Mouse (Mus musculus) liver, embryonic 14.5 days (tissue): ENCODE measurements at regions not wholly inside any gene's neighbourhood (a gene's known extent, or its start where the extent isn't known, plus 50 kb on each side); places are given as distances from the start of the nearest gene placed in this dataset.

ENCODE experiments used
- ATAC-seq: fragments of 200-750 bp; cut with Nextera tagmentation; 2 replicates; pipeline ENCODE4 v1.8.0; 2017; ENCODE audit warnings: moderate number of reproducible peaks, mild to moderate bottlenecking, moderate library complexity; ENCODE audit not compliant: insufficient read depth
- DNase-seq, 3 experiments: peaks; one replicate each; pipeline ENCODE4 v3.0.0-alpha.2; 2012 to 2013; ENCODE audit warnings: low read depth in 3 of 3, low spot score in 3 of 3
- H3K27ac ChIP-seq: fragments of 300-500 bp; sonication (generic); 2 replicates; pipeline ENCODE4 v1.5.1; 2014; ENCODE audit warnings: moderate library complexity, mild to moderate bottlenecking, control low read depth, inconsistent platforms
- H3K27me3 ChIP-seq: fragments of 300-500 bp; sonication (generic); 2 replicates; pipeline ENCODE4 v1.6.1; 2014; ENCODE audit warnings: mild to moderate bottlenecking, low read length, moderate library complexity; ENCODE audit not compliant: control insufficient read depth, insufficient read depth
- H3K36me3 ChIP-seq: fragments of 300-500 bp; sonication (generic); replicated peaks from 2 replicates; pipeline ENCODE4 v1.6.1; 2014; ENCODE audit warnings: low read depth; ENCODE audit not compliant: control insufficient read depth, insufficient read depth
- H3K4me1 ChIP-seq, 2 experiments: fragments of 200-500 bp in 1 of 2; fragments of 300-500 bp in 1 of 2; sonication (generic) in 1 of 2; replicated peaks; 2 replicates each; pipeline ENCODE4 v1.6.1; 2012 to 2014; ENCODE audit warnings: antibody characterized with exemption in 1 of 2, inconsistent platforms in 1 of 2, low read length in 1 of 2; ENCODE audit not compliant: control insufficient read depth in 2 of 2, insufficient read depth in 2 of 2
- H3K4me2 ChIP-seq: fragments of 300-500 bp; sonication (generic); 2 replicates; pipeline ENCODE4 v1.6.1; 2014; ENCODE audit warnings: low read depth, mild to moderate bottlenecking, control low read depth, moderate library complexity
- H3K4me3 ChIP-seq, 2 experiments: fragments of 200-500 bp in 1 of 2; fragments of 300-500 bp in 1 of 2; sonication (generic) in 1 of 2; 2 replicates each; pipeline ENCODE4 v1.5.1; 2012 to 2014; ENCODE audit warnings: low read depth in 2 of 2, low read length in 2 of 2, mild to moderate bottlenecking in 2 of 2, control low read depth in 1 of 2, inconsistent platforms in 1 of 2, moderate library complexity in 1 of 2; ENCODE audit not compliant: insufficient read depth in 1 of 2
- H3K9ac ChIP-seq: fragments of 300-500 bp; sonication (generic); replicated peaks from 2 replicates; pipeline ENCODE4 v1.6.1; 2014; ENCODE audit warnings: mild to moderate bottlenecking, control low read depth, moderate library complexity
- H3K9me3 ChIP-seq: fragments of 300-500 bp; sonication (generic); 2 replicates; pipeline ENCODE4 v1.6.1; 2016; ENCODE audit warnings: low read length, mixed read lengths; ENCODE audit not compliant: control insufficient read depth
- CTCF ChIP-seq: IDR thresholded peaks from 2 replicates; pipeline ENCODE4 v1.5.1; 2016; ENCODE audit warnings: antibody characterized with exemption, low read depth, control low read depth
- EP300 ChIP-seq: IDR thresholded peaks from 2 replicates; pipeline ENCODE4 v1.6.1; 2016; ENCODE audit warnings: antibody characterized with exemption, low read depth
- WGBS: fragments of 180-500 bp; shearing (Covaris S2); extraction: QIAGEN DNeasy Blood & Tissue Kit; methylation state at CpG from one replicate; pipeline ENCODE4 v1.1.7; 2014; ENCODE audit not compliant: insufficient replicate concordance; 5-methylcytosine and 5-hydroxymethylcytosine counted together

DNA sequence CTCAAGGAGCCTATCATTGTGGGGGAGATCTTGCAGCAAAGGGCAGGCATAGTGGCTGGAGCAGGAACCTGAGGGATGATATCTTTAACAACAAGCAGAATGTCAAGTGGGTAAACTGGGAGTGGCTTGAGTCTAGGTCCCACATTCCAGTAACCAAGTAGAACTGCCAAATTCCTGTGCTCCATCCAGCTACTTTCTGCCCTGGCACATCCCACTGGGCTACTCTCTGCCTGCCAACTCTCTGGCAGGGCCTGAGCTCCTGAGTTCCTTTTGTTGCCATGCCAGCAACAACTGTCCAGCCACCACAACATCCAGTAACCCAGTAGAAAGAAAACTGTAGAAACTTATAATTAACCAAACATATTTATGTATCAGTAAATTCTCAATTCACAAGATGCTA is 1088.8 kb upstream of the Tenm4 start:
- no peak for DNase-seq
- TF ChIP-seq EP300: no peak
- TF ChIP-seq CTCF: no peak
- H3K9ac ChIP-seq: no peak overlapping the region
- H3K27me3 ChIP-seq: no peaks in the 10 kb centered on the region
- no peak for ATAC-seq
- no peaks in the 10 kb centered on the region for H3K9me3 ChIP-seq
- no peak overlapping the region for H3K4me2 ChIP-seq
- no peak overlapping the region for H3K27ac ChIP-seq
- H3K4me3 ChIP-seq: no peak overlapping the region
- H3K4me1 ChIP-seq: no peaks in the 10 kb centered on the region
- no peaks in the 10 kb centered on the region for H3K36me3 ChIP-seq

DNA sequence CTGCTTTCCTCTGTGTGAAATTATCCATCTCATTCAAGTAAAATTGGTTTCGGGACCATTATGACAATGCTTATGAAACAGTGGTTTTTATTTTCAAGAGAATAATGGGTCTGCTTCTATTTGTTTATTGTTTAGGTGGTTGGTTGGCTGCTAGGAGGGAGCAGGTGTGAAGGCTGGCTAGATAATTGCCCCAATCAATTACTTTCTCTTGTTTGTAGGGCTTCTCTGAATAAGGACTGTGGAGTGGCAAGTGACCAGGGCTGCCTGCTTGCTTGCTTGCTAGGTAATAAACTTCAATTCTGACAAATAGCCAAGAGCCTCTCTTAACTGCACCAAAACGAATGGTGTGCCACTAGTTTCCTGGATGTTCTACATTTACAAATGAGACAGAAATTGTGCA is 1086.7 kb upstream of the Tenm4 start:
- H3K9ac ChIP-seq: no peak overlapping the region
- H3K27me3 ChIP-seq: no peaks in the 10 kb centered on the region
- no peaks in the 10 kb centered on the region for H3K4me1 ChIP-seq
- H3K4me3 ChIP-seq: no peak overlapping the region
- WGBS: 34% methylated on average over 2 of the region's 2 CpGs
- no peak for ATAC-seq
- TF ChIP-seq EP300: no peak
- no peak for TF ChIP-seq CTCF
- H3K4me2 ChIP-seq: no peak overlapping the region
- H3K9me3 ChIP-seq: no peaks in the 10 kb centered on the region
- no peak overlapping the region for H3K27ac ChIP-seq
- no peak for DNase-seq
- no peaks in the 10 kb centered on the region for H3K36me3 ChIP-seq

DNA sequence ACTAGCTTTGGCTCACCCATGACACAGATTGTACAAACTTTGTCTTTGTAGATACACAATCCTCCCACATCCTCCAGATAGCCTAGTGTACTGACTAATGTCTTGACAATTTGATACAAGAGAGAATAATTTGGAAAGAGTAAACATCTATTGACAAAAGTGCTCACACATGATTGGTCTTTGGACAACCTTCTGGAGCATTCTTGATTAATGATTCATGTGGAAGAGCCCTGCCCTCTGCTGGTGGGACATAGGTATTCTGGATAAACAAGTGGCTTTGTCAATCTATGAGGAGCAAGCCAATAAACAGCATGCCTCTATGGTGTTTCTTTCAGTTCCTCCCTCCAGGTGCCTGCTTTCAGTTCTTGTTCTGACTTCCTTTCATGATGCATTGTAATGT is 1079.7 kb upstream of the Tenm4 start:
- no peaks in the 10 kb centered on the region for H3K27me3 ChIP-seq
- H3K9me3 ChIP-seq: no peaks in the 10 kb centered on the region
- TF ChIP-seq CTCF (peak; percentile 9; the same call in 1 of the 2 replicates), EP300 (no peak)
- no peak overlapping the region for H3K27ac ChIP-seq
- no peak overlapping the region for H3K9ac ChIP-seq
- H3K4me3 ChIP-seq: no peak overlapping the region
- DNase-seq (no peak), ATAC-seq (no peak)
- no peaks in the 10 kb centered on the region for H3K4me1 ChIP-seq
- H3K36me3 ChIP-seq: no peaks in the 10 kb centered on the region
- H3K4me2 ChIP-seq: no peak overlapping the region

DNA sequence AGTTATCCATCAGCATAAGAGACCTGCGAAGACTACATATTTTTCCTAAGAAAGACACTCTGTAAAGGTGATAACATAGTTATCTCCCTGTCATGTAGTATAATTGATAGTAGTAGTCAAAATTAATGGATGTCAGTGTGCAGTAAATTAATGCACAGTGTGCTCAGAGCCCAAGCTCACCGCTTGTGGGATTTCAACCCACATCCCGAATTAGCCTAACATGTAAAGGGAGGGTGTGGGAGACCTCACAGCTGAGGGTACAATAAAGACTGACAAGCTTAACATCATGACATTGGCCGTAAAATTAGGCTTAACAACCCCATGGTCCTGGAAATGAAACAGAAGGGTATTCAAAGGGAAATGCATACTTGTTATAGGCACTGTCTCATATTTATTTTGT is 1042.0 kb upstream of the Tenm4 start:
- Histone ChIP-seq H3K4me3 (no peak overlapping the region), H3K27me3 (no peaks in the 10 kb centered on the region), H3K4me1 (no peaks in the 10 kb centered on the region), H3K27ac (no peak overlapping the region), H3K9me3 (no peaks in the 10 kb centered on the region), H3K9ac (no peak overlapping the region), H3K36me3 (no peaks in the 10 kb centered on the region), H3K4me2 (no peak overlapping the region)
- TF ChIP-seq EP300: no peak
- no peak for TF ChIP-seq CTCF
- 51% methylated on average over 4 of the region's 4 CpGs for WGBS
- no peak for DNase-seq
- no peak for ATAC-seq

DNA sequence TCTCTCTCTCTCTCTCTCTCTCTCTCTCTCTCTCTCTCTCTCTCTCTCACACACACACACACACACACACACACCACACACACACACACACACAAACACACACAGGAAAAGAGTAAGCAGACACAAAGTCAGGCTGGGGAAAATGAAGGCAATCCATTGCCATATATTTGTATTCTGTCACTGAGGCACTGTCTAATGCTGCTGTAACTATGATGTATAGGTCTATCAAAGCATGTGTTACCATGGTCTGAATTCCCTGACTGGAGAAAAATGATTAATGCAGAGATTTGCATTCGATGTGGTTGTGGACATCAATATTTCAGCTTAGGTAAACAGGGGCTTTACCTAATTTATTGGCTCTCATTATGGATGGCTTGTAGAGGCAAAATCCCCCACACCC is 1038.0 kb upstream of the Tenm4 start:
- Histone ChIP-seq H3K4me3 (no peak overlapping the region), H3K9ac (no peak overlapping the region), H3K4me1 (no peaks in the 10 kb centered on the region), H3K36me3 (no peaks in the 10 kb centered on the region), H3K9me3 (no peaks in the 10 kb centered on the region), H3K4me2 (no peak overlapping the region), H3K27ac (no peak overlapping the region), H3K27me3 (no peaks in the 10 kb centered on the region)
- no peak for TF ChIP-seq CTCF
- no peak for TF ChIP-seq EP300
- no peak for DNase-seq
- WGBS: 31% methylated on average over 1 of the region's 1 CpGs
- ATAC-seq: no peak
